Mouse (Mus musculus) frontal cortex, adult 2 months (tissue): ENCODE measurements around the gene Kdm2b. TPM values are rescaled to one million over a fixed set of nuclear protein-coding genes. Genes with fewer than 3 reads are reported as not detected.

Experiments
- DNase-seq, 2 experiments: peaks; one replicate each; pipeline ENCODE4 v3.0.0; 2022; ENCODE audit warnings: low spot score in 1 of 2; ENCODE audit errors: extremely low spot score in 1 of 2
- polyA plus RNA-seq: library from polyadenylated mRNA; depleted of rRNA; stranded (reverse); fragments of >200 nt; gene quantifications from 2 replicates; pipeline ENCODE4 v1.2.3, GENCODE M21; 2012

The Kdm2b gene
- polyA plus RNA-seq, 1 experiment = 18.7 TPM

GRCm38 (mm10) chr5:122935810-122936209 lies 53.8 kb downstream of the Kdm2b start:
- DNase-seq = no peak

DNA sequence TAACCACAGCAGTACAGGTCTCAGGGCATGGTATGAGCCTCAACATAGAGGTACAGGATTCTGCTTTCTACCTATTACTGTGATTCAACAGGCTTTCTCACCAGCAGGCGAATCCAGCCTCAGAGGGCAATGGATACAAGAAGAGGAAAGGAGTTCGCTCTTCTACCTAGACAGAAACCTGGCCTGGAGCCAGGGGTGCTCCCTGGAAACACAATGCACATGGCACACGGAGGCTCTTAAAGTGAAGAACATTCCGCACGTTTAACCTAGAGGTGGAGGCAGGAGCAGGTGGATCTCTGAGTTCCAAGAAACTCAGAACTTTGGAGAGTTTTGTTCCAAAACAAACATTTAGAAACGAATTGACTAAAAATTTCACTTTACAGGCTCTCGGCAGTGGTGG lies 58.6 kb downstream of the Kdm2b start:
- DNase-seq = no peak

DNA sequence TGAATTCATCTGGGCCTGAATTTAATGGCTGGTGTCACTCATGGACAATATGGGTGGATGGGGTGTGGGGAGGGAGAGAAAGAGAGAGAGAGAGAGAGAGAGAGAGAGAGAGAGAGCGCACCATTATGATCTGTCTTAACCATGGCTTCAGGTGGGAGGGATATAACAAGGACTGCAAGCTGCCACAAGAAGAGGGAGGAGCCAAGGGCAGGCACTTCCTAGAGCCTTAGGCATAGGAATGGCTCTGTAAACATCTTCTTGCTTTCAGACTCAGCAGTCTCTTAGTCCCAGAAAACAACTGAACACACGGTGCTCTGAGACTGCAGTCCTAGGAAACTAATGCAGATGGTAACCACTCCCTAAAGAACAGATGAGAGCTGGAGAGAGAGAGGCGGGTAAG lies 61.3 kb downstream of the Kdm2b start:
- no peak for DNase-seq

DNA sequence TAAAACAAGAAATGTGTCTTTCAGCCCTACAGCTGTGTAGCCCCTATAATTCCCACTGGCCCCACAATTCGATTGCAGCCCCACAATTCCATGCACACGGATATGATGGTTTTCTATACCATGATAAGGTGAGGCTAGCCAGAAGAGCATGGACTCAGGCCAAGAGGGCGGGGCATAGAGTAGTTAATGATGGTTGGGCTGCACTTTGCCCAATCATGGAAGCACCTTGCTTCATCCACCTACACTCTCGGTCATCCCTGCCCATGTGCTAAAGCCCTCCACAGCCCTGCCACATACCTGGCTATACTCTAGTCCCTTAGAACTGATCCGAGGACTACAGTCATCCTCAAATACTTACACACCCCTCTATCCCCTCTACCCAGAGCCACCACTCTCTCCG lies 61.9 kb downstream of the Kdm2b start:
- DNase-seq = no peak

DNA sequence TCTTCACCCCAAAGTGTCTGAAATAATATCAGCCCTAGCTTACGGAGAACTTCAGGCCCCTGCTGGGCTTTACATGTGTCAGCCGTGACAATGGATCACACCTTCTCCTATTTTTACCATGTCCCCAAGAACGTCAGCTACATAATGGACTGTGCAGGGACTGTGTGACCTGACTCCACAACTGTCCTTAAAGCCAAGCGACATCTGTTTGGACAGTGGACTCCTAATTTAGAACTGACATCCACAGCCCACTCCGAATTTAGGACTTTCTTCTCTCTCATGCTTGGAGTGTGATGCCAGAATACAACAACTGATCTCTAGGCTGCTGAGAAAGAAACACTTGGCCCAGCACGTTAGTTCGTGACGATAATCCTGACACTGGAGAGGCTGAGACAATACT lies 62.5 kb downstream of the Kdm2b start:
- DNase-seq = no peak

DNA sequence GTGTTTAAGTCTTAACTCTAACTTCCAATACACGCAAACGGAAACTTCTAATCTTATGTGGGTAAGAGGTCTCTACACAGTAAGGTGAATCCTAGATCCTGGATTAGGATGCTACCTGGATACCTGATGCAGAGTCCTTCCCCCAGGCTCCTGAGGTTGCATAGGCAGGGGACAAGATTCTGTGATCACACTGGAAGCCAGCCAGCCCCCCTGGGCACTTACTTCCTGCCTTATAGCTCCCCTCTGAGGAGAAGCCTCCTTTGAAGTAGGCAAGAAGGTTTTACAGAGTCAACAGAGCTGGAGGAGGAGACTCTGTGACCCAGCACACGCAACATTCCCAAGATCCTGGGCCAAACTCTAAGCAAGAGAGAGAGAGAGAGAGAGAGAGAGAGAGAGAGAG lies 63.3 kb downstream of the Kdm2b start:
- DNase-seq = no peak

DNA sequence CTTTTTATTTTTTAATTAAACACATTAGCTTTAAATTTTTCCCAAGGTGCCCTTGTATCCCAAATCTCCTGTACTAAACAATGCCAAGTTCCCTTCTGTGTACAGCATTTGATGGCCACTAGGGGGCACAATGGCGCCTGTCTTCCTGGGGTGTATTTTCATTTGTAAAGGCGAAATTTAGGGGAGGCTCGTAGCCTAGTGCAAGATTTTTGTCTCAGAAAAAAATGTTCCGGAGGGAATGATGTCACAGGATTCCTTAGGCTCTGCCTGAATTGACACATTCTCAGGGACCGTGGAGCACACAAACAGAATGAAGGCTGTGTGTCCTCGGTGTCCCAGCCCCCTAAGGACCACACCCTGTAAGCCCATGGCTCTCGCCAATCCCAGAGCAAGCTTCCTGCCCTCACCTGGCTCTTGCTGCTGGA lies 64.1 kb downstream of the Kdm2b start:
- peak; percentile 32 to 88 for DNase-seq

- no peak for DNase-seq
These were observed 65.7 kb downstream of the Kdm2b start for GRCm38 (mm10) chr5:122923871-122924465.

DNA sequence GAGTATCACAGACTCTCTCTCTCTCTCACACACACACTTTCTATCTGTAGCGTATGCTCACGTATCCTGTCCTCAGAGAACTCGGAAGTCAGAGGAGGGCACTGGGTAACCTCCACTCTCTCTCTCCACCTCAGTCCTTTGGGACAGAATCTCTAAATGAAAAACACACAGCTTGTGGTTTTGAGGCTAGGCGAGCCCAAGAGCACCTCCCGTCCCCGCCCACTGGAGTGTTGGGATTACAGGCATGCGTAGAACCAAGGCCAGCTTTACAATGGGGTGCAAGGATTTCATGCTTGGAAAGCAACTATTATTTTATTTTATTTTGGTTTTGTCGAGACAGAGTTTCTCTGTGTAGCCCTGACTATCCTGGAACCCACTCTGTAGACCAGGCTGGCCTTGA lies 67.7 kb downstream of the Kdm2b start:
- DNase-seq = no peak

- no peak for DNase-seq
These were observed 69.1 kb downstream of the Kdm2b start for GRCm38 (mm10) chr5:122920557-122920956.

- no peak for DNase-seq
These were observed 71.5 kb downstream of the Kdm2b start for GRCm38 (mm10) chr5:122917982-122918711.

GRCm38 (mm10) chr5:122916147-122916546 lies 73.5 kb downstream of the Kdm2b start:
- DNase-seq = no peak

- no peak for DNase-seq
These were observed 76.8 kb downstream of the Kdm2b start for GRCm38 (mm10) chr5:122912863-122913262.

DNA sequence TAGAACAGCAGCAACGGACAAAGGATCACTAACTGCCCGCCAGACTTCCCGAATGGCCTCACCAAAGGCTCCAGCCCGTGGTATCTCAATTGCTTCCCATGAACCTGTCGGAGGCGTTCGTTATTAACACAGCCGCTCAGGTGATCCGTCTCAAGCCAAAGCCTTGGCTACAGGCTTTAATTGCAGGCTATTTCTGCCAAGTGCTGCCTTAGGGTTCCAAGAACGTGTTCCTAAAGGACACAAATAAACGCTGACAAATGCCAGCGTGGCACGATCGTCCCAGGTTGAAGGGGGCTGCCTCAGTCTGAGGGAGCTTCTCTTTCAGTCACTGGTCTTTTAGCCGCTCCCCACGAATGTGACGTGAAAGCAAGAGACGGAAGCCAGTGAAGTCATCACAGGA lies 80.1 kb downstream of the Kdm2b start:
- DNase-seq = no peak

GRCm38 (mm10) chr5:122908001-122908400 lies 81.6 kb downstream of the Kdm2b start:
- DNase-seq = no peak

- no peak for DNase-seq
These were observed 82.4 kb downstream of the Kdm2b start for GRCm38 (mm10) chr5:122907182-122907581.

DNA sequence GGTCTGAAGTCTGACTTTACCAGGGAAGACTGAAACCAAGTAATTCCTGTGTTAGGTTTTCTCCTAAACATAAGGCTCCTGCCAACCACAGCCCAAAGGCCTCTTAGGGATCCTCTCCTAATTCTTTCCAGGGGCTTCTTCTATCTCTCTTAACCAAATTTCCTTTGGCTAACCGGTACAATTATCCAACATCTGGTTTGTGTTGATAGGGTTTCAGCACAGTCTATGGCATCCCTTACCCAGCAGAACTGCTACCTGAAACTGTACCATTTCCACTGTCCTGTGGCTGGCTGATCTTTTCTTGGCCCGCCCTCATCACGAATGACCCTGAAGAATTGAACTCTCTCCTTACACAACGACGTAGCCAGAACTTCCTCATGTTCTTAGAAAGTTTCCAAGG lies 86.5 kb downstream of the Kdm2b start:
- no peak for DNase-seq

DNA sequence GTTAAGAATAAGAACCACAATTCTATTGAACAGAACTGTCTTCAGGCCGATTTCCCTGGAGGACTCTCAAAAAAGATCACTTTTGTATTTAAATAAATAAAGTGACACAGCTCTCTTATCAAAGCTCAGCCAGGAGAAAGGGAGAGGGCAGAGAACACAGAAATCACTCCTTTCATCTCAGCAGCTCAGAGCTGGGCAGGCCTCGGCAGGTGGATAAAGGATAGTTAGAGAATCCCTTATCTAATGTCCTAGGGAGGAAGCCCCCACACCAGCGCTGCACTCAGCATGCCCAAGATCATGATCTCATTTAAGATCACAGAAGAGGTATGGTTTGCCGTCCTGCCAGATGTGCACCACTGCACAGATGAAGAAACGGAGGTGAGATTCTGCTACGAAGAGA lies 87.4 kb downstream of the Kdm2b start:
- DNase-seq = no peak

- no peak for DNase-seq
These were observed 88.0 kb downstream of the Kdm2b start for GRCm38 (mm10) chr5:122901666-122902065.

GRCm38 (mm10) chr5:122901179-122901578 lies 88.4 kb downstream of the Kdm2b start:
- no peak for DNase-seq

DNA sequence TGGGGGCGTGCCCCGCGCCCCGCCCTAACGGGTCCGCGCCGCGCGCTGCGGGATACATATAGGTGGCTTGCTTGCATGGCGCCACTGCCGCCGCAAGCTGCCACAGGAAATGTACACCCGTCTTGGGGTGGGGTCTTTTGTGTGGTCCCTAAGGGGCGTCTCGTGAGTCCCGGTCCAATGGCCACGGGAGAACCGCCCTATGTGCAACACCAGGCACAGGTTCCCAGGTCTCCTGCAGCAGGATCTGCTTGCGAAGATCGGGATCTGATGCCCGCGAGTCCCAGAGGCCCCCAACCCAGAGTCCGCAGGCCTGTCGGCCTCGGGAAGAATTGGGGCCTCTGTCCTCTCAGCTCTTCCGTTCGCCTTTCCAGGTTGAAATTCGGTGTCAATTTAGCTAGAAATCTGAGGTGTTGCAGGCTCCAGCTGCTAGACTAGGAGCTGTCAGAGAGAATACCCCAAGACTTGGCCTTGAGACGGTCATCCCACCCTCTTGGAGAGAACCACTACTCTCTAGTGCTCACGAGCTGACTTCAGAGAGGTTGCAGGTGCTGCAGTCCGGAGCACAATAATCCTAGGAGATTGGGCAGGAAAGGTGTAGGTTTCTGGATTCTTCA lies 89.0 kb downstream of the Kdm2b start:
- DNase-seq = no peak
